In genomic region chr6:43266356-43266755, GRCm38 (mm10) we compare ENCODE assay signal across 10 mouse cellular contexts. TPM values are rescaled to one million over a fixed set of nuclear protein-coding genes. Genes with fewer than 3 reads are reported as not detected.
DNase-seq lines count a peak whose midpoint lies in the region; ATAC-seq and TF ChIP-seq lines count a peak whose summit lies in the region.
"Had no signal": no experiment of that assay in that cellular context is flagged by ENCODE, and none has a peak within 500 bp of the region (broad histone marks: within the 10 kb centered on the region; RNA-seq: fewer than 3 reads in every experiment).

No protein-coding gene starts in this region.

- peak overlapping the region; percentile 88; the same call in 1 of the 2 replicates for H3K4me2 ChIP-seq in forebrain, embryonic 11.5 days (ENCODE audit: low read depth, low read length, severe bottlenecking)
- H3K4me2 ChIP-seq in hindbrain, embryonic 14.5 days (replicated peaks), result peak overlapping the region; percentile 92
- H3K4me2 ChIP-seq in myocyte (ENCODE audit: low read depth), result peak overlapping the region; percentile 87

- TF ChIP-seq CTCF in left cerebral cortex, adult 2 months (IDR thresholded peaks at IDR 0.05), result peak; percentile 3; the same call in 1 of the 2 replicates

- peak overlapping the region; percentile 45 for H3K4me3 ChIP-seq in left cerebral cortex, adult 2 months
- peak overlapping the region; percentile 51 for H3K4me3 ChIP-seq in forebrain, embryonic 11.5 days (ENCODE audit: low read depth, low read length)
- peak overlapping the region; percentile 51 for H3K4me3 ChIP-seq in hindbrain, embryonic 14.5 days (replicated peaks; ENCODE audit: low read length)
- peak overlapping the region; percentile 65 for H3K4me3 ChIP-seq in myocyte

- no peak overlapping the region for H3ac ChIP-seq in myocyte (ENCODE audit: control insufficient read depth, insufficient read length)

- 4% methylated on average over 8 of the region's 8 CpGs for WGBS in forebrain, embryonic 11.5 days
- 8% methylated on average over 8 of the region's 8 CpGs for WGBS in hindbrain, embryonic 14.5 days

- DNase-seq in left cerebral cortex, adult 2 months (ENCODE audit: extremely low spot score in 1 of 2, low spot score in 2 of 2), result no peak
- no peak for DNase-seq in left cerebral cortex, adult 9 months (ENCODE audit: low spot score in 2 of 2)
- peak; percentile 51 for DNase-seq in forebrain, embryonic 11.5 days (ENCODE audit: low spot score)
- DNase-seq in hindbrain, embryonic 14.5 days (ENCODE audit: low spot score), result no peak
- peak; percentile 24 for DNase-seq in liver
- no peak for DNase-seq in cerebellum, postnatal 14 days

- H3K27ac ChIP-seq in left cerebral cortex, adult 2 months, result no peak overlapping the region
- H3K27ac ChIP-seq in forebrain, embryonic 11.5 days (ENCODE audit: low read depth, low read length), result no peak overlapping the region
- H3K27ac ChIP-seq in hindbrain, embryonic 14.5 days, result no peak overlapping the region

- 0 out of 2 replicates have a peak, but pooled peaks cover 1% of the 10 kb centered on the region for H3K4me1 ChIP-seq in forebrain, embryonic 11.5 days (replicated peaks; ENCODE audit: control insufficient read depth, insufficient read depth, low read length)
- H3K4me1 ChIP-seq in hindbrain, embryonic 14.5 days (replicated peaks; ENCODE audit: control insufficient read depth, insufficient read depth, low read length), result peaks cover 6% of the 10 kb centered on the region

- peaks cover 11% of the 10 kb centered on the region for H3K27me3 ChIP-seq in forebrain, embryonic 11.5 days (ENCODE audit: control insufficient read depth, insufficient read depth, low read length)
- H3K27me3 ChIP-seq in hindbrain, embryonic 14.5 days (ENCODE audit: control insufficient read depth, insufficient read depth, low read length), result peaks cover 34% of the 10 kb centered on the region
- H3K27me3 ChIP-seq in myocyte (ENCODE audit: control insufficient read depth, insufficient read depth, insufficient read length), result no peaks in the 10 kb centered on the region

- H3K79me2 ChIP-seq in myocyte (ENCODE audit: control insufficient read depth, insufficient read depth), result no peaks in the 10 kb centered on the region

- no peak; the same call in 1 of the 2 replicates for ATAC-seq in forebrain, embryonic 11.5 days (replicated peaks; ENCODE audit: low FRiP score)
- ATAC-seq in hindbrain, embryonic 14.5 days (ENCODE audit: low FRiP score), result no peak
- ATAC-seq in activated CD4-positive, CD25-positive, alpha-beta regulatory T cell, adult 4 months, result no peak

- H3K36me3 ChIP-seq in forebrain, embryonic 11.5 days (ENCODE audit: control insufficient read depth, insufficient read depth, low read length), result no peaks in the 10 kb centered on the region
- no peaks in the 10 kb centered on the region for H3K36me3 ChIP-seq in hindbrain, embryonic 14.5 days (replicated peaks; ENCODE audit: control insufficient read depth, insufficient read depth)
- no peaks in the 10 kb centered on the region for H3K36me3 ChIP-seq in myocyte (ENCODE audit: control insufficient read depth, insufficient read depth)

- intact Hi-C loops in left cerebral cortex, adult 2 months (cut with DNase I), result no loop called here

- peak overlapping the region; percentile 12; the same call in 1 of the 2 replicates for H3K9ac ChIP-seq in forebrain, embryonic 11.5 days (ENCODE audit: low read length)
- no peak overlapping the region for H3K9ac ChIP-seq in hindbrain, embryonic 14.5 days

- no peaks in the 10 kb centered on the region for H3K9me3 ChIP-seq in forebrain, embryonic 11.5 days (ENCODE audit: control insufficient read depth, low read length)
- H3K9me3 ChIP-seq in hindbrain, embryonic 14.5 days (ENCODE audit: control insufficient read depth, low read length), result no peaks in the 10 kb centered on the region

- no peak for TF ChIP-seq POLR2A in myocyte (IDR thresholded peaks at IDR 0.05; ENCODE audit: insufficient read length, low read depth)

TF ChIP-seq in myocyte, 11 proteins besides CTCF, POLR2A, EP300 and RAD21:
- TF ChIP-seq MYOD1 (IDR thresholded peaks at IDR 0.05; ENCODE audit: control insufficient read depth in 1 of 3, insufficient read length in 2 of 3, low read depth in 2 of 3) (no peak), POLR2AphosphoS2 (IDR thresholded peaks at IDR 0.05; ENCODE audit: insufficient read length, low read depth) (no peak), TCF12 (IDR thresholded peaks at IDR 0.05; ENCODE audit: insufficient read depth, poor library complexity, severe bottlenecking) (no peak), TCF3 (IDR thresholded peaks at IDR 0.05; ENCODE audit: insufficient read length, low read depth) (no peak), CEBPB (IDR thresholded peaks at IDR 0.05; ENCODE audit: insufficient read depth, poor library complexity, severe bottlenecking) (no peak), MAX (IDR thresholded peaks at IDR 0.05; ENCODE audit: low read depth) (no peak), REST (IDR thresholded peaks at IDR 0.05; ENCODE audit: insufficient read depth, insufficient read length) (no peak), E2F4 (IDR thresholded peaks at IDR 0.05; ENCODE audit: insufficient read depth) (no peak), SRF (IDR thresholded peaks at IDR 0.05; ENCODE audit: control insufficient read depth, insufficient read length, low read depth) (no peak), MYOG (IDR thresholded peaks at IDR 0.05; ENCODE audit: control insufficient read depth in 1 of 3, insufficient read depth in 1 of 3, insufficient read length in 2 of 3, low read depth in 2 of 3) (no peak), USF1 (IDR thresholded peaks at IDR 0.05; ENCODE audit: low read depth) (no peak)

RNA-seq across cellular contexts. Expression of gene Arhgef5, which starts 1.0 kb away (rescaled TPM):
- total RNA-seq in left cerebral cortex, adult 2 months (2021), result 1 to 10 TPM; 2.5 to 3.0 TPM
- 2.2 and 2.9 TPM in 2 replicates for polyA plus RNA-seq in forebrain, embryonic 11.5 days (2014; fragmentation: Nextera tagmentation; extraction: Ambion mirVana)
- 2.0 and 2.6 TPM in 2 replicates for polyA plus RNA-seq in hindbrain, embryonic 14.5 days (2014; fragmentation: Nextera tagmentation; extraction: Ambion mirVana)
- polyA plus RNA-seq in myocyte (2012; fragmentation: generic; extraction: Trizol), result 14.5 TPM
- 1 to 10 TPM; 2.2 to 2.9 TPM for polyA plus RNA-seq in activated CD4-positive, CD25-positive, alpha-beta regulatory T cell, adult 4 months (2017; shearing (Covaris generic))
- total RNA-seq: MEL had no signal

RNA-seq across cellular contexts. Expression of gene Olfr47, which starts 35.0 kb away (rescaled TPM):
- total RNA-seq in left cerebral cortex, adult 2 months (2021), result not detected
- not detected in 2 replicates for polyA plus RNA-seq in forebrain, embryonic 11.5 days (2014; fragmentation: Nextera tagmentation; extraction: Ambion mirVana)
- not detected in 2 replicates for polyA plus RNA-seq in hindbrain, embryonic 14.5 days (2014; fragmentation: Nextera tagmentation; extraction: Ambion mirVana)
- polyA plus RNA-seq in myocyte (2012; fragmentation: generic; extraction: Trizol), result not detected
- not detected for polyA plus RNA-seq in activated CD4-positive, CD25-positive, alpha-beta regulatory T cell, adult 4 months (2017; shearing (Covaris generic))
- total RNA-seq: MEL; neutrophil, adult 5-6 weeks had no signal

RNA-seq across cellular contexts. Expression of gene Nobox, which starts 43.0 kb away (rescaled TPM):
- not detected for total RNA-seq in left cerebral cortex, adult 2 months (2021)
- polyA plus RNA-seq in forebrain, embryonic 11.5 days (2014; fragmentation: Nextera tagmentation; extraction: Ambion mirVana), result not detected in 2 replicates
- polyA plus RNA-seq in hindbrain, embryonic 14.5 days (2014; fragmentation: Nextera tagmentation; extraction: Ambion mirVana), result not detected in 2 replicates
- not detected for polyA plus RNA-seq in myocyte (2012; fragmentation: generic; extraction: Trizol)
- polyA plus RNA-seq in activated CD4-positive, CD25-positive, alpha-beta regulatory T cell, adult 4 months (2017; shearing (Covaris generic)), result not detected
- total RNA-seq: MEL; neutrophil, adult 5-6 weeks had no signal

RNA-seq across cellular contexts. Expression of gene Olfr434, which starts 53.5 kb away (rescaled TPM):
- total RNA-seq in left cerebral cortex, adult 2 months (2021), result not detected
- not detected in 2 replicates for polyA plus RNA-seq in forebrain, embryonic 11.5 days (2014; fragmentation: Nextera tagmentation; extraction: Ambion mirVana)
- polyA plus RNA-seq in hindbrain, embryonic 14.5 days (2014; fragmentation: Nextera tagmentation; extraction: Ambion mirVana), result not detected in 2 replicates
- not detected for polyA plus RNA-seq in myocyte (2012; fragmentation: generic; extraction: Trizol)
- polyA plus RNA-seq in activated CD4-positive, CD25-positive, alpha-beta regulatory T cell, adult 4 months (2017; shearing (Covaris generic)), result not detected
- total RNA-seq: MEL; neutrophil, adult 5-6 weeks had no signal

Comparison
In these comparisons a context has a peak if more than half of its experiments do, and no peak if none do; other contexts are left out.
1. DNase-seq: peak in forebrain, embryonic 11.5 days (single experiment) and liver (single experiment); none in left cerebral cortex, adult 2 months (0 of 2), left cerebral cortex, adult 9 months (0 of 2), hindbrain, embryonic 14.5 days (single experiment) and cerebellum, postnatal 14 days (0 of 2).
2. Peak in every context shown above with its lines, with median percentiles within 50 percentile points of each other: H3K4me3 ChIP-seq and H3K4me2 ChIP-seq.